Mouse (Mus musculus) stomach, postnatal 0 days (tissue): ENCODE data around the gene Tspan4. TPM values are rescaled to one million over a fixed set of nuclear protein-coding genes. Genes with fewer than 3 reads are reported as not detected.
"Not testable (repeated sequence)": the region's sequence is repeated elsewhere in the genome, so short reads cannot be mapped to it uniquely, and the experiment has no call there.

ENCODE experiments used
- ATAC-seq: fragments of 200-750 bp; cut with Nextera tagmentation; 2 replicates; pipeline ENCODE4 v1.8.0; 2017; ENCODE audit not compliant: low FRiP score, low TSS enrichment
- DNase-seq: peaks from one replicate; pipeline ENCODE4 v3.0.0-alpha.2; 2016; ENCODE audit warnings: low spot score
- H3K27ac ChIP-seq: fragments of 300-500 bp; sonication (generic); replicated peaks from 2 replicates; pipeline ENCODE4 v1.5.1; 2014; ENCODE audit warnings: mild to moderate bottlenecking, control low read depth
- H3K27me3 ChIP-seq: fragments of 300-500 bp; sonication (generic); 2 replicates; pipeline ENCODE4 v1.6.1; 2014; ENCODE audit warnings: low read length; ENCODE audit not compliant: control insufficient read depth, insufficient read depth
- H3K36me3 ChIP-seq: fragments of 300-500 bp; sonication (generic); 2 replicates; pipeline ENCODE4 v1.6.1; 2014; ENCODE audit warnings: low read length, mixed read lengths; ENCODE audit not compliant: control insufficient read depth, insufficient read depth
- H3K4me1 ChIP-seq: fragments of 300-500 bp; sonication (generic); replicated peaks from 2 replicates; pipeline ENCODE4 v1.6.1; 2014; ENCODE audit warnings: antibody characterized with exemption; ENCODE audit not compliant: control insufficient read depth, insufficient read depth
- H3K4me2 ChIP-seq: fragments of 300-500 bp; sonication (generic); replicated peaks from 2 replicates; pipeline ENCODE4 v1.6.1; 2014; ENCODE audit warnings: low read depth, mild to moderate bottlenecking, control low read depth, moderate library complexity
- H3K4me3 ChIP-seq: fragments of 300-500 bp; sonication (generic); 2 replicates; pipeline ENCODE4 v1.5.1; 2014; ENCODE audit warnings: low read depth, low read length, control low read depth
- H3K9ac ChIP-seq: fragments of 300-500 bp; sonication (generic); 2 replicates; pipeline ENCODE4 v1.6.1; 2014; ENCODE audit warnings: mild to moderate bottlenecking, low read length, control low read depth, mixed read lengths
- H3K9me3 ChIP-seq: fragments of 300-500 bp; sonication (generic); 2 replicates; pipeline ENCODE4 v1.6.1; 2016; ENCODE audit warnings: low read length; ENCODE audit not compliant: control insufficient read depth
- CTCF ChIP-seq: IDR thresholded peaks from 2 replicates; pipeline ENCODE4 v1.5.1; 2016; ENCODE audit warnings: antibody characterized with exemption, low read depth, mild to moderate bottlenecking, moderate library complexity
- EP300 ChIP-seq: optimal IDR thresholded peaks from 2 replicates; pipeline ENCODE3; 2016; ENCODE audit warnings: antibody characterized with exemption
- WGBS: fragments of 180-500 bp; shearing (Covaris S2); extraction: QIAGEN DNeasy Blood & Tissue Kit; methylation state at CpG from one replicate; pipeline ENCODE4 v1.1.7; 2014; 5-methylcytosine and 5-hydroxymethylcytosine counted together
- polyA plus RNA-seq: library from polyadenylated mRNA; unstranded; fragments of >200 nt; fragmentation: Nextera tagmentation; extraction: Ambion mirVana; gene quantifications from 2 replicates; pipeline ENCODE4 v1.2.1, GENCODE M21; 2015

Gene Tspan4
- polyA plus RNA-seq, 1 experiment from 2014 or later: 58.7 TPM

GRCm38 (mm10) chr7:141443081-141443821 lies 31.8 kb upstream of the Tspan4 start:
- Histone ChIP-seq H3K4me1 (peaks cover 4% of the 10 kb centered on the region; the same call in 1 of the 2 replicates), H3K27me3 (no peaks in the 10 kb centered on the region), H3K4me2 (peak overlapping the region; percentile 78), H3K4me3 (peak overlapping the region; percentile 46), H3K9ac (peak overlapping the region; percentile 53), H3K27ac (peak overlapping the region; percentile 61; the same call in 1 of the 2 replicates), H3K9me3 (no peaks in the 10 kb centered on the region), H3K36me3 (no peaks in the 10 kb centered on the region)
- ATAC-seq: no peak
- TF ChIP-seq EP300 (no peak), CTCF (peak; percentile 64)
- no peak for DNase-seq
- WGBS: 13% methylated on average over 12 of the region's 12 CpGs

GRCm38 (mm10) chr7:141443828-141444237 lies 31.2 kb upstream of the Tspan4 start, which contains the start of gene Pidd1:
TSS of gene Pidd1 (minus strand) at chr7:141444025.
- H3K36me3 ChIP-seq: peaks cover 4% of the 10 kb centered on the region; the same call in 1 of the 2 replicates
- peak within 1 kb of the TSS; percentile 46 for H3K4me3 ChIP-seq
- peaks cover 4% of the 10 kb centered on the region; the same call in 1 of the 2 replicates for H3K4me1 ChIP-seq
- H3K4me2 ChIP-seq: peak within 1 kb of the TSS; percentile 78
- TF ChIP-seq EP300: no peak
- TF ChIP-seq CTCF: no peak
- peak within 1 kb of the TSS; percentile 61; the same call in 1 of the 2 replicates for H3K27ac ChIP-seq
- DNase-seq: peak; percentile 88
- H3K27me3 ChIP-seq: no peaks in the 10 kb centered on the region
- ATAC-seq: peak; percentile 69
- no peaks in the 10 kb centered on the region for H3K9me3 ChIP-seq
- peak within 1 kb of the TSS; percentile 53 for H3K9ac ChIP-seq
- WGBS: under 1% methylated on average over 25 of the region's 25 CpGs

DNA sequence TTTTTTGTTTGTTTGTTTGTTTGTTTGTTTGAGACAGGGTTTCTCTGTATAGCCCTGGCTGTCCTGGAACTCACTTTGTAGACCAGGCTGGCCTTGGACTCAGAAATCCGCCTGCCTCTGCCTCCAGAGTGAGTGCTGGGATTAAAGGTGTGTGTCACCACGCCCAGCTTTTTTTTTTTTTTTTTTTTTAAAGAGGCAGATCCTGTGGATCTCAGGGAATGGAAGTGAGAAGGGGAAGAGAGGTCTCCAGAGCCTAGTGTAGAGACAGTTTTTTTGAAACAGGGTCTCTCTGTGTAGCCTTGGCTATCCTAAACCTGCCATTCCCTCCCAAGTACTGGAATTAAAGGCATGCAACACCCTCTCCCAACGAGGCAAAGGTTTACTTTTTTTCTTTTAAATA lies 28.7 kb upstream of the Tspan4 start:
- DNase-seq, H3K36me3 ChIP-seq, H3K27ac ChIP-seq, H3K9ac ChIP-seq, H3K27me3 ChIP-seq, H3K9me3 ChIP-seq, ATAC-seq, H3K4me1 ChIP-seq, H3K4me3 ChIP-seq: not testable (repeated sequence)
- WGBS: 76% methylated on average over 3 of the region's 3 CpGs
- peak overlapping the region; percentile 70; the same call in 1 of the 2 replicates for H3K4me2 ChIP-seq

DNA sequence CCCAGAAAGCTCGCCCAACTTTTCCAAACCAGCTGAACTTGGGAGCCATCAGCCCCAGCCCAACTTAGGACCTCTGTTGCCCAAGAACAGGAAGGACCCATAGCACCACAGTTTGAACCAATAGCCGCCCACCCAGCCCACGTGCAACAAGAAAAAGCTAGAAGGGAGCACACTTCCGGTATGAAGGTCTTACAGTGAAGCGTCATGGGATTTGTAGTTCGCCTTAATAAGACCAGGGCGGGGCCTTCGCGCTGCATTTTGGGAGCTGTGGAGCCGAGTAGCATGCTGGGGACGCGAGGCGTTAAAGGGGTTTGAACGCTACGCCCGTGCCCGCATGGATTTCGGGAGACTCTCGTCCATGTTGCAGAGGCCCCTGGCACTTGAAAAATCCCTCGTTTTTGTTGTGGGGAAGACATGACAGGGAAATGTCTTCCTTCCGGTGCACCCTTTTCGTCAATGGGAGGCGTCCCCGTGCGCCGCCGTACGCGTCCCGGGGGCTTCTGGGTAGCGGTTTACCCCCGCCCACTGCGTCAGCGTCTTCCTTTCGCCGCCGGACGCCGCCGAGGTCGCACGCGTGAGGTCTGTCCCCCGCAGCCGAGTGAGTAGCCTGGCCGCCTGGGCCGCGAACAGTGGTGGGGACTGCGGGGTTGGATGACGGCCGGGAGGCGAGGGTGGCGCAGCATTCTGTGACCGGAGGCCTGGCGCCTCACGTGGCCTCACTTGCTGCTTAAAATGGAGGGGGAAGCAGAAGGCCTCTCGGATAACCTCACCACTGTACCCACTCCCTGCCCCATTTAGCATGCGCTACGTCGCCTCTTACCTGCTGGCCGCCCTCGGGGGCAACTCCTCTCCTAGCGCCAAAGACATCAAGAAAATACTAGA lies 27.7 kb upstream of the Tspan4 start, which contains the start of gene Rplp2:
TSS of gene Rplp2 (plus strand) at position 261 of the 882 bp plus-strand sequence.
- H3K36me3 ChIP-seq: peaks cover 6% of the 10 kb centered on the region; the same call in 1 of the 2 replicates
- peak within 1 kb of the TSS; percentile 88 for H3K9ac ChIP-seq
- H3K4me3 ChIP-seq: peak within 1 kb of the TSS; percentile 77
- TF ChIP-seq CTCF (no peak), EP300 (no peak)
- peaks cover 4% of the 10 kb centered on the region; the same call in 1 of the 2 replicates for H3K4me1 ChIP-seq
- H3K9me3 ChIP-seq: no peaks in the 10 kb centered on the region
- peak within 1 kb of the TSS; percentile 83 for H3K27ac ChIP-seq
- H3K4me2 ChIP-seq: peak within 1 kb of the TSS; percentile 70
- ATAC-seq (peak; percentile 88), DNase-seq (peak; percentile 94)
- under 1% methylated on average over 63 of the region's 63 CpGs for WGBS
- no peaks in the 10 kb centered on the region for H3K27me3 ChIP-seq

GRCm38 (mm10) chr7:141451928-141452327 lies 23.1 kb upstream of the Tspan4 start:
- H3K9me3 ChIP-seq: no peaks in the 10 kb centered on the region
- peaks cover 6% of the 10 kb centered on the region; the same call in 1 of the 2 replicates for H3K36me3 ChIP-seq
- H3K4me1 ChIP-seq: peaks cover 3% of the 10 kb centered on the region; the same call in 1 of the 2 replicates
- peak; percentile 69 for DNase-seq
- H3K9ac ChIP-seq: no peak overlapping the region
- ATAC-seq: peak; percentile 5; the same call in 1 of the 2 replicates
- no peak overlapping the region for H3K4me2 ChIP-seq
- TF ChIP-seq EP300 (no peak), CTCF (no peak)
- H3K4me3 ChIP-seq: no peak overlapping the region
- peak overlapping the region; percentile 46 for H3K27ac ChIP-seq
- H3K27me3 ChIP-seq: no peaks in the 10 kb centered on the region
